Comparison of ENCODE assay signal across 17 mouse cellular contexts in genomic region chr3:27234976-27235375, GRCm38 (mm10).
"Had no signal": no experiment of that assay in that cellular context is flagged by ENCODE, and none has a peak within 500 bp of the region (broad histone marks: within the 10 kb centered on the region; RNA-seq: fewer than 3 reads in every experiment).

No protein-coding gene starts in this region.

- ATAC-seq: lung, postnatal 0 days; midbrain, embryonic 13.5 days; midbrain, embryonic 15.5 days had no signal

- DNase-seq: lung, adult 18-20 months; lung, postnatal 14 days; lung, postnatal 36 days; right cerebral cortex, postnatal 14 days; thymus, adult 2 months; thymus, postnatal 25 days; thymus, postnatal 4 days had no signal

- H3K4me2 ChIP-seq: liver, embryonic 15.5 days; lung, embryonic 15.5 days; midbrain, embryonic 11.5 days; midbrain, embryonic 13.5 days; midbrain, embryonic 15.5 days; neural tube, embryonic 12.5 days; stomach, embryonic 15.5 days had no signal

- H3K27me3 ChIP-seq: liver, embryonic 15.5 days; lung, embryonic 15.5 days; midbrain, embryonic 13.5 days; midbrain, embryonic 15.5 days; neural tube, embryonic 12.5 days; stomach, embryonic 15.5 days had no signal

- H3K27ac ChIP-seq: liver, embryonic 15.5 days; lung, embryonic 15.5 days; macrophage; midbrain, embryonic 13.5 days; midbrain, embryonic 15.5 days; neural tube, embryonic 12.5 days; stomach, embryonic 15.5 days; stomach, postnatal 0 days had no signal

- H3K36me3 ChIP-seq: liver, embryonic 15.5 days; lung, embryonic 15.5 days; midbrain, embryonic 13.5 days; midbrain, embryonic 15.5 days; neural tube, embryonic 12.5 days; stomach, embryonic 15.5 days had no signal

- H3K9me3 ChIP-seq: liver, embryonic 15.5 days; lung, embryonic 15.5 days; midbrain, embryonic 13.5 days; midbrain, embryonic 15.5 days; neural tube, embryonic 12.5 days; stomach, embryonic 15.5 days had no signal

- H3K4me3 ChIP-seq: liver, embryonic 15.5 days; lung, embryonic 15.5 days; midbrain, embryonic 13.5 days; midbrain, embryonic 15.5 days; neural tube, embryonic 12.5 days; stomach, embryonic 15.5 days had no signal

- H3K9ac ChIP-seq: liver, embryonic 15.5 days; lung, embryonic 15.5 days; midbrain, embryonic 13.5 days; midbrain, embryonic 15.5 days; neural tube, embryonic 12.5 days; stomach, embryonic 15.5 days had no signal

- H3K4me1 ChIP-seq: lung, embryonic 15.5 days; midbrain, embryonic 13.5 days; midbrain, embryonic 15.5 days; neural tube, embryonic 12.5 days; stomach, embryonic 15.5 days had no signal
